Mouse (Mus musculus): ENCODE measurements around the gene Plpp7. TPM values are rescaled to one million over a fixed set of nuclear protein-coding genes. Genes with fewer than 3 reads are reported as not detected.

Gene Plpp7
- polyA plus RNA-seq, 1 experiment from 2014 or later = 4.8 TPM

DNA sequence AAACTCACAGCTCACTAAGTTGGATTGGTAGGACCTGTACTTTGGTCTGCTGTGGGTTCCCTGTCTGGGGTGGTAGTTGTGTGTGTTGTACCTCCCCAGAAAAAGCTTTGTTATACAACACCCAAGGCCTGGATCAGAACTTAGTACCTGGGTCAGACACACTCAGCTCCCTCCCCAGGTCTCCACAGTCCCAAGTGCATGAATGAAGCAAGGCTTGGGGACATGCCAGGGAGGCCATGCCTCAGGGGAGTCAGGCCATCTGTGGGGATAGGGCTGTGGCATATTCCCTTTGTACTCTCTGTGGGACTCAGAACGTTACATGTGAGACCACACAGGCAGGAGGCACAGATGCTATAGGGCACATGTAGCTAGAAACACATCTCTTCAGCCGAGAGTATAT lies 5.2 kb upstream of the Plpp7 start:
- WGBS = 80% methylated on average over 2 of the region's 2 CpGs
- H3K4me1 ChIP-seq = peaks cover 13% of the 10 kb centered on the region
- no peak for DNase-seq (ENCODE audit: extremely low spot score, low spot score)
- H3K36me3 ChIP-seq (replicated peaks) = no peaks in the 10 kb centered on the region
- no peak overlapping the region for H3K27ac ChIP-seq
- H3K9me3 ChIP-seq = no peaks in the 10 kb centered on the region
- H3K27me3 ChIP-seq (ENCODE audit: poor library complexity, severe bottlenecking) = peaks cover 57% of the 10 kb centered on the region
- H3K4me3 ChIP-seq = no peak overlapping the region

DNA sequence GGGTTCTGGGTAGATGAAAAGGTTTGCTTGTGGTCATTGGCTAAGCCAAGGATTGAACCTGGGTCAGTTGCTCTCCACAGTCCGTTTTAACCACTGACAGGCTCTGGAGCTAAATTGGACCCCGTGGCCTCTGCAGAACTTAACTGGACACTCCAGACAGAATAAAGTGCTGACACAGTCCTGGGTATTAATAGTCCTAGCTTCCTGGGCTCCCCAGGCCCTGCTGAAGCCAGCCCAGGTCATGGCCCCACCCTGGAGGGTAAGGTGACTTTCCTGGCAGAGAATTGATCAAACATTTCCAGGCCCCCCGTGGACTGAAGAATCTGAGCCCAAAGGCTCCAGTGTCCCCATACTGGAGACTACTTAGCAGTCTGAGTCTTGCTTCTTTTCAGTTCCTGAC lies 3.4 kb upstream of the Plpp7 start:
- Histone ChIP-seq H3K4me3 (no peak overlapping the region), H3K9me3 (no peaks in the 10 kb centered on the region), H3K27ac (no peak overlapping the region), H3K4me1 (peaks cover 29% of the 10 kb centered on the region), H3K36me3 (replicated peaks) (no peaks in the 10 kb centered on the region), H3K27me3 (ENCODE audit: poor library complexity, severe bottlenecking) (peaks cover 39% of the 10 kb centered on the region)
- 64% methylated on average over 3 of the region's 3 CpGs for WGBS
- DNase-seq (ENCODE audit: extremely low spot score, low spot score) = no peak

DNA sequence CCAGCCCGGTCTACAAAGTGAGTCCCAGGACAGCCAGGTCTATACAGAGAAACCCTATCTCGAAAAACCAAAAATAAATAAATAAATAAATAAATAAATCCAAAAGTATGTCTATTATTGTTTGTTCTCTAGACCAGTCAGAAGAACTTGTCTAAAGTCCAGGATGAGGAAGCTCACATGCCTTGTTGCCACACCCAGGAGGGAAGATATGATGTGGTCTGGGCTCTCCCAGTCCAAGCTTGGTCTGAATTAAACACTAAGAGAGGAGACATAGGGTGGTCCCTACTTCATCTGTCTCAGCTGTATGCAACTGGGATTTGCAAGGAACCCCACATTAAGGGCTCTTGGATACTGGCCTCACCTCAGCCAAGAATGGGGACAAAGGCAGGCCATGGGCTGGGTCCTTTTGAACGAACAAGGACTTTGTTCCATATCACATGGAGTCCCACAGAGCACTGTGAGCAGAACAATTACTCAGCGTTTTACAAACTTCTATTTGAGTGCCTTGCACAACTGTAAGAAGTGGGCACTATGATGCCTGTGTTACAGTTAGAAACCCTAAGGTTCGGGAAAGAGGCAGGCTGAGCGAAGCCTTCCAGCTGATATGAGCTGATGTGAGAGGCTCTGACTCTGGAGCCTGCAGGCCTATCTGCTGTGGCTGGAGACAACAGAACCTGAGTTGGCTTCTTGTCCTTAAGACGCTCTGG lies 1.2 kb upstream of the Plpp7 start:
- WGBS = 87% methylated on average over 7 of the region's 7 CpGs
- no peaks in the 10 kb centered on the region for H3K9me3 ChIP-seq

DNA sequence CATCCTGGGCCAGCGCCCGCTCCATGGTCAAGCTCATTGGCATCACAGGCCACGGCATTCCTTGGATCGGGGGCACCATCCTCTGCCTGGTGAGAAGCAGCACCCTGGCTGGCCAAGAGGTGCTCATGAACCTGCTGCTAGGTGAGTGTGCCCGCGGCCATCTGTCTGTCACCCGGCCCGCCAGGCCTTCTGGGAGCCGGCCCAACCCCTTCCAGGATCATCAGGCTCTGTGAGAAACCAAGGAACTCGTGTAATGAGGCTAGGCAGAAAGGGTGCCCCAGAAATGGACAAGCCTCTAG lies 743 bp downstream of the Plpp7 start:
- Histone ChIP-seq H3K27ac (peak overlapping the region; percentile 71), H3K9me3 (peaks cover 4% of the 10 kb centered on the region; the same call in 1 of the 2 replicates), H3K4me1 (peaks cover 18% of the 10 kb centered on the region), H3K4me3 (peak overlapping the region; percentile 37), H3K36me3 (replicated peaks) (no peaks in the 10 kb centered on the region), H3K27me3 (ENCODE audit: poor library complexity, severe bottlenecking) (no peaks in the 10 kb centered on the region)
- WGBS = 89% methylated on average over 10 of the region's 10 CpGs
- no peak for DNase-seq (ENCODE audit: extremely low spot score, low spot score)

More for the DNA sequence above, 1.2 kb upstream of the Plpp7 start:
- Histone ChIP-seq H3K27ac (no peak overlapping the region), H3K27me3 (ENCODE audit: poor library complexity, severe bottlenecking) (peaks cover 17% of the 10 kb centered on the region), H3K4me1 (peaks cover 18% of the 10 kb centered on the region), H3K36me3 (replicated peaks) (no peaks in the 10 kb centered on the region), H3K4me3 (no peak overlapping the region)
- no peak for DNase-seq (ENCODE audit: extremely low spot score, low spot score)

DNA sequence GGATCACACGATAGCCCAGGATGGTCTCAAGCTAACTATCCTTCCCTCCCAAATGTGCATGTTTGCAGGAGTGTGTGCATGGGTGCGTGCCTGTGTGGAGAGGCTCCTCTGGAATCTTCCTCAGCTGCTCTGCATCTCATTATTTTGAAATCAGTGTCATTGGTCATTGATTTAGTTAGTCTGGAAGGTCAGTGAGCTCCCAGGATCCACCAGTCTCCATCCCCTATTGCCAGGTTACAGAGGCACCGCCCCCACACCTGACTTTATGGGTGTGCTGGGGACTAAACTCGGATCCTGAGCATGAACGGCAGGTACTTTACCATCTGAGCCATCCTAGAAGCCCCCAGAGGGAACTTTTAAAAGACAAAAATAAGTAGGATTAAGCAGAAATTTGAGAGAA lies 7.6 kb downstream of the Plpp7 start:
- H3K4me1 ChIP-seq = peaks cover 30% of the 10 kb centered on the region
- peaks cover 4% of the 10 kb centered on the region; the same call in 1 of the 2 replicates for H3K9me3 ChIP-seq
- WGBS = 56% methylated on average over 5 of the region's 5 CpGs
- no peaks in the 10 kb centered on the region for H3K27me3 ChIP-seq (ENCODE audit: poor library complexity, severe bottlenecking)
- no peak for DNase-seq (ENCODE audit: extremely low spot score, low spot score)
- H3K27ac ChIP-seq = 0 out of 2 replicates have a peak overlapping the region, but pooled peaks have one; percentile 48
- peak overlapping the region; percentile 26 for H3K4me3 ChIP-seq
- H3K36me3 ChIP-seq (replicated peaks) = no peaks in the 10 kb centered on the region

DNA sequence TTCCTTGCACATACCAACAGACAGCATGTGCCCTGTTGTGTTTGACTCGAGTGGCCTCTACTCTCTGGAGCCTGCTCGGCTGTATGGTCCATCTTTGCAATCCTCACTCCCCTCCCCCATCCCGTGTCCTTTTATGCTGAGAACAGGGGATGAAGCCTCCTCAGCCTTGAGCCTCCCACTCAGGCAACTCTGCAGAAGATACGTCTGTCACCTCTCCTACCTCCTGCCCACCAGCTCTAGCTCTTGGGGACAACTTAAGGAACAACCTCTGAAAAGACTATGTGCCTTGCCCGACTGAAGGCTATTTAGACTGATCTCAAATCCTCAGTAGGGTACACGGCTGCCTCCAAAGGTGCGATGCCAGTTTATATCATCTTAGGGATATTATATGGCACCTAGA lies 8.2 kb downstream of the Plpp7 start:
- Histone ChIP-seq H3K4me3 (peak overlapping the region; percentile 26), H3K36me3 (replicated peaks) (no peaks in the 10 kb centered on the region), H3K4me1 (peaks cover 30% of the 10 kb centered on the region), H3K27me3 (ENCODE audit: poor library complexity, severe bottlenecking) (no peaks in the 10 kb centered on the region), H3K27ac (0 out of 2 replicates have a peak overlapping the region, but pooled peaks have one; percentile 48), H3K9me3 (peaks cover 4% of the 10 kb centered on the region; the same call in 1 of the 2 replicates)
- whole genome bisulfite sequencing = 74% methylated on average over 7 of the region's 7 CpGs
- DNase-seq (ENCODE audit: extremely low spot score, low spot score) = no peak

DNA sequence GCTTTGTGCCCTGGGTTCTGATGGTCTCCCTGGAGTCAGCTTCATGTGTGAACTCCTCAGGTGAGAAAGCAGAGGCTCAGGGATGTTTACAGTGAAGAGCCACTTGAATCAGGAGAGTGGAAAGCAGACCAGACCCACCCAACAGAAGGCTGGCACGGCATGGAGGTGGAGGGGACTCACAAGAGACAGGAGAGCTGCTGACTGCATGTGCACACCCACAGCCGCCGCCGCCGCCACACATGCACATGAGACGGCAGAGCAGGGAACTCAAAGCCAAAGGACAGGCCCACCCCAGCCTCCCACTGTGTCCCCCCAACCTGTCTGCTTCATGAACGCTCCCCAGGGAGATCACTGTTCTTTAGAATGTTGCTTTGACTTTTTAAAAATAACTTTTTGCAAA lies 8.8 kb downstream of the Plpp7 start:
- DNase-seq (ENCODE audit: extremely low spot score, low spot score) = no peak
- Histone ChIP-seq H3K4me3 (no peak overlapping the region), H3K27me3 (ENCODE audit: poor library complexity, severe bottlenecking) (no peaks in the 10 kb centered on the region), H3K9me3 (peaks cover 4% of the 10 kb centered on the region; the same call in 1 of the 2 replicates), H3K36me3 (replicated peaks) (no peaks in the 10 kb centered on the region), H3K27ac (no peak overlapping the region), H3K4me1 (peaks cover 30% of the 10 kb centered on the region)
- WGBS = 87% methylated on average over 7 of the region's 7 CpGs

DNA sequence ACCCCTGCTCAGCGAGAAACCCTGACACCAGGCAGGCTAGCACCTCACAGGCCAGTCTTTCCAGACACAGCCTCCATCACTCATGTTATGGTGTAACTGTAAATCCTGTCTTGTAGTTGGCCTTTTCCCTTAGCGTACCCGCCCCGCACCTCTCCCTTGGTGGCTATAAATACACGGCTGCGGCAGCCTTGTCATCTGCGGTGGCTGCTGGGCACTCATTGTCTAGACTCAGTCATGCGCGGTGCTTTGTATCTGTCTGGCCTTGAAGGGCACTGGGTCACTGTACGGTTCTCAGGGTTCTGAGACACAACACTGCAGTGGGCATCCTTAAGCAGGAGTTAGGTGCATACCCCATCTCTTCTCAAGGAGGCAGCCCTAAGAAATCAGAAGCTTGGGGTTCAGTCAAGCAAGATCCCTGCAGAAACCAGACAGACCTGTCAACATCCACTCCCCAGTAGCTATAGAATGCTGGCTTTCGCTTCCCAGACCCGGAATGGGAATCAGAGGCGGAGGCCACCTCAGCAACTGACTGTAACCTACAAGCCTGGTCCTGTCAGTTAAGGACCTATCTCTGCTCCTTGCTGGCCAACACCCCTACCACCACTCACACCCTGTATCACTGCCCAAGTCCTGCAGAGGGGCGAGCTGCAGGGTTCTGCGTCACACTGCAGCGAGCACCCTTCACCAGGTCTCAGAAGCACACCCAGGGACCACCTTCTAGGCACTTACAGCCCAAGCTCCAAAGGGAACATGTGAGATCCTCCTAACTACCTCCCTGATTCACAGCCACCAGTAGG lies 10.0 kb downstream of the Plpp7 start:
- WGBS = 82% methylated on average over 16 of the region's 16 CpGs
- H3K27ac ChIP-seq = peak overlapping the region; percentile 65
- H3K4me3 ChIP-seq = no peak overlapping the region
- peaks cover 4% of the 10 kb centered on the region; the same call in 1 of the 2 replicates for H3K9me3 ChIP-seq
- H3K4me1 ChIP-seq = peaks cover 30% of the 10 kb centered on the region
- H3K36me3 ChIP-seq (replicated peaks) = no peaks in the 10 kb centered on the region
- no peaks in the 10 kb centered on the region for H3K27me3 ChIP-seq (ENCODE audit: poor library complexity, severe bottlenecking)
- no peak for DNase-seq (ENCODE audit: extremely low spot score, low spot score)

DNA sequence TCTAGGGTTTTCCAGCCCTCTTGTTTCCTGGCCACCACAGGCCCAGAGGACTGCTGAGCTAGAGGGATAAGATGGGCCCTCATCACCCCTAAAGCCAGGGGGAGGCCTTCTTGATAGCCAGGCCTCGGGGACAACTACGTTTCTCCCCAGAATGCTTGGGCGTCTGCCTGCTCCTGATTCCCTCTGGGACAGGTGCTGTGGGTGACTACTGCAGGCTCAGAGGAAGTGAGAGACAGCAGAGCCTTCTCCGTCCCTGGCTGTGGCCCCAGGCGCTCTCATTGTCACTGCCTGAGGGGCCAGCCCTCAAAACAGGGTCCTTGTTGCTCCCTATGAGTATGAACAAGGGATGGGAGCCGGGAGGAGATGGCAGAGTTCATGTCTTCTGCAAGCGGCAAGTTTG lies 10.6 kb downstream of the Plpp7 start:
- H3K4me3 ChIP-seq = no peak overlapping the region
- 82% methylated on average over 7 of the region's 7 CpGs for WGBS
- DNase-seq (ENCODE audit: extremely low spot score, low spot score) = no peak
- peaks cover 30% of the 10 kb centered on the region for H3K4me1 ChIP-seq
- no peaks in the 10 kb centered on the region for H3K36me3 ChIP-seq (replicated peaks)
- H3K27ac ChIP-seq = peak overlapping the region; percentile 65
- no peaks in the 10 kb centered on the region for H3K9me3 ChIP-seq
- H3K27me3 ChIP-seq (ENCODE audit: poor library complexity, severe bottlenecking) = no peaks in the 10 kb centered on the region

DNA sequence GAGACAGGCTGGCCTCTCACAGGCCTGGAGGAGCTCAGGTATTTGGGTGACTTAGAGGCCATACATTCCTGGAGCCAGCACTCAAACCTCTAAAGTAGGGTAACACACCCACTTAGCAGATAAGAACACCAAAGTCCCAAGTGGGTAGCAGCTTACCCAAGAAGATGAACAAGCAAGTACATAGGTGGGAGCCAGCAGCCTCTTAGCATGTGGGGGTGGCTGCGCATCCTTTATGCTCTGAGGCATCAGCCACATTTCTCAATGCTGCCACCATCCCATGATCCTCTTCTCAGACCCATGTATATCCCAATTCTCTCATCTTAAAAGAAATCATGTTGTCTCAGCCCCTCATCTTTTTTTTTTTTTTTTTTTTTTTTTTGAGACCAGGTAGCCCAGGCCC lies 15.9 kb downstream of the Plpp7 start:
- H3K27ac ChIP-seq = no peak overlapping the region
- no peaks in the 10 kb centered on the region for H3K27me3 ChIP-seq (ENCODE audit: poor library complexity, severe bottlenecking)
- H3K9me3 ChIP-seq = peaks cover 1% of the 10 kb centered on the region; the same call in 1 of the 2 replicates
- 96% methylated on average over 1 of the region's 1 CpGs for WGBS
- H3K4me3 ChIP-seq = no peak overlapping the region
- H3K4me1 ChIP-seq = no peaks in the 10 kb centered on the region; the same call in 1 of the 2 replicates
- no peak for DNase-seq (ENCODE audit: extremely low spot score, low spot score)
- H3K36me3 ChIP-seq (replicated peaks) = no peaks in the 10 kb centered on the region

DNA sequence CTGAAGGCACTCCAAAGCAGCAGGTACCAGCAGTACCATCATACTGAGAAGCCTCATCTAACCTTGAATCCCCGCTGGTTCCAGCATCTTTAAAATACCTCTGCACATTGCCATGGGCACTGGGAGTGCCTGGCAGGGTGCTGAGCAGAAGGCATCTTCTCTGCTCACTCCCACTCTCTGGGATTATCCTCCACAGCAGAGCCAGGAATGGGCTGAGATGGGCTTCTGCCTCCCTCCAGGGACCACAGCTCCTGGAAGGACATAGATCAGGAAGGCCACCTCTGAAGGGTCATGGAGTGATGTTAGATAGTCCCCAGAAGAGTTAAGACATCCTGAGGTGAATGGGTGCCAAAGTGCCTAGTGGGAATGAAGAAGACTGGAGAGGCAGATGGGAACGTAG lies 17.2 kb downstream of the Plpp7 start:
- Histone ChIP-seq H3K27ac (no peak overlapping the region), H3K36me3 (replicated peaks) (no peaks in the 10 kb centered on the region), H3K4me1 (no peaks in the 10 kb centered on the region), H3K9me3 (peaks cover 5% of the 10 kb centered on the region; the same call in 1 of the 2 replicates), H3K4me3 (no peak overlapping the region), H3K27me3 (ENCODE audit: poor library complexity, severe bottlenecking) (no peaks in the 10 kb centered on the region)
- no peak for DNase-seq (ENCODE audit: extremely low spot score, low spot score)
- 81% methylated on average over 2 of the region's 2 CpGs for WGBS

DNA sequence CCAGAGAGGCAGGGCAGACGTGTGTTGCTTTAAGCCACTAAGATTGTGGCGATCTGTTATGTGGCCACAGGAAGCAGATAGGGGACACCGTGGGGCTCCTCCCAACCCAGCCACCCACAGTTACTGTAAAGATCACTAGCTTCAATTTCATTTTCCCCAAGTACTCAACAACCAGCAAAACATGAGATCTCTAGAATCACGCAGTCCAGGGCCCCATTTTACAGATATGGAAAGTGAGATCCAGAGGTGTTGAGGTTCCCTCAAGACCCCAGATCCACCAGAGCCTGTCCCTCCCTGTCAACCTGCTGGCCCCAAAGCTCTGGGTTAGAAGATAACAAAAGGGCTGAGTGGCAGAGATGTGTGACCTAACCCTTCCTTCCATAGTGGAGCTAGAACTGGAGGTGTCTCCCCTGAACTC lies 20.5 kb downstream of the Plpp7 start:
- no peak for DNase-seq (ENCODE audit: extremely low spot score, low spot score)
- H3K36me3 ChIP-seq (replicated peaks) = no peaks in the 10 kb centered on the region
- WGBS = 93% methylated on average over 4 of the region's 4 CpGs
- H3K4me1 ChIP-seq = no peaks in the 10 kb centered on the region
- H3K9me3 ChIP-seq = peaks cover 5% of the 10 kb centered on the region; the same call in 1 of the 2 replicates
- H3K27ac ChIP-seq = no peak overlapping the region
- no peaks in the 10 kb centered on the region for H3K27me3 ChIP-seq (ENCODE audit: poor library complexity, severe bottlenecking)
- no peak overlapping the region for H3K4me3 ChIP-seq
